Mouse (Mus musculus) testis, adult 2 months (tissue): ENCODE measurements around the gene Chad.

ENCODE experiments used
- CTCF ChIP-seq: fragments of 200-500 bp; IDR thresholded peaks from 2 replicates; pipeline ENCODE4 v1.5.1; 2012; ENCODE audit warnings: low read depth, mild to moderate bottlenecking, inconsistent platforms, low read length, moderate library complexity; ENCODE audit not compliant: control insufficient read depth, insufficient read depth, insufficient replicate concordance
- POLR2A ChIP-seq: fragments of 200-500 bp; IDR thresholded peaks from 2 replicates; pipeline ENCODE4 v1.6.1; 2012; ENCODE audit warnings: low read depth, mild to moderate bottlenecking, inconsistent platforms, low read length, moderate library complexity; ENCODE audit not compliant: control insufficient read depth

DNA sequence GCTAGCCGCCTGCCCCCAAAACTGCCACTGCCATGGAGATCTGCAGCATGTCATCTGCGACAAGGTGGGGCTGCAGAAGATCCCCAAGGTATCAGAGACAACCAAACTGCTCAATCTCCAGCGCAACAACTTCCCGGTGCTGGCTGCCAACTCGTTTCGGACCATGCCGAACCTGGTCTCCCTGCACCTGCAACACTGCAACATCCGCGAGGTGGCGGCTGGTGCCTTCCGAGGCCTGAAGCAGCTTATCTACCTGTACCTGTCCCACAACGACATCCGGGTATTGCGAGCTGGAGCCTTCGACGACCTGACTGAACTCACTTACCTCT, 268 bp downstream of the Chad start:
- TF ChIP-seq POLR2A (no peak), CTCF (no peak)
